Mouse (Mus musculus) forebrain, embryonic 13.5 days (tissue): ENCODE data around the gene Pex6. TPM values are rescaled to one million over a fixed set of nuclear protein-coding genes. Genes with fewer than 3 reads are reported as not detected.
A peak's percentile ranks its signal among the peaks of the same experiment; 100 is the strongest.

ENCODE experiments used
- ATAC-seq: fragments of 200-750 bp; cut with Nextera tagmentation; 2 replicates; pipeline ENCODE4 v1.8.0; 2017
- H3K27ac ChIP-seq: fragments of 300-500 bp; sonication (generic); 2 replicates; pipeline ENCODE4 v1.5.1; 2015; ENCODE audit warnings: inconsistent platforms, mild to moderate bottlenecking, moderate library complexity
- H3K27me3 ChIP-seq: fragments of 300-500 bp; sonication (generic); 2 replicates; pipeline ENCODE4 v1.6.1; 2015; ENCODE audit warnings: mild to moderate bottlenecking, inconsistent platforms
- H3K36me3 ChIP-seq: fragments of 300-500 bp; sonication (generic); 2 replicates; pipeline ENCODE4 v1.6.1; 2015; ENCODE audit warnings: mild to moderate bottlenecking, inconsistent platforms; ENCODE audit not compliant: poor library complexity, severe bottlenecking
- H3K4me1 ChIP-seq: fragments of 300-500 bp; sonication (generic); 2 replicates; pipeline ENCODE4 v1.6.1; 2015; ENCODE audit warnings: inconsistent platforms
- H3K4me2 ChIP-seq: fragments of 300-500 bp; sonication (generic); 2 replicates; pipeline ENCODE4 v1.6.1; 2015; ENCODE audit warnings: inconsistent platforms, mild to moderate bottlenecking, moderate library complexity
- H3K4me3 ChIP-seq: fragments of 300-500 bp; sonication (generic); 2 replicates; pipeline ENCODE4 v1.5.1; 2015; ENCODE audit warnings: mild to moderate bottlenecking, inconsistent platforms
- H3K9ac ChIP-seq: fragments of 300-500 bp; sonication (generic); 2 replicates; pipeline ENCODE4 v1.6.1; 2015; ENCODE audit warnings: mild to moderate bottlenecking, inconsistent platforms
- H3K9me3 ChIP-seq: fragments of 300-500 bp; sonication (generic); replicated peaks from 2 replicates; pipeline ENCODE4 v1.6.1; 2016; ENCODE audit warnings: inconsistent platforms
- WGBS: fragments of 180-500 bp; shearing (Covaris S2); methylation state at CpG from one replicate; pipeline ENCODE4 v1.1.7; 2015; 5-methylcytosine and 5-hydroxymethylcytosine counted together
- polyA plus RNA-seq: library from polyadenylated mRNA; unstranded; fragments of >200 nt; fragmentation: Nextera tagmentation; extraction: Ambion mirVana; gene quantifications from 2 replicates; pipeline ENCODE4 v1.2.1, GENCODE M21; 2015

Gene Pex6
- polyA plus RNA-seq, 1 experiment from 2014 or later = 18.9 TPM

DNA sequence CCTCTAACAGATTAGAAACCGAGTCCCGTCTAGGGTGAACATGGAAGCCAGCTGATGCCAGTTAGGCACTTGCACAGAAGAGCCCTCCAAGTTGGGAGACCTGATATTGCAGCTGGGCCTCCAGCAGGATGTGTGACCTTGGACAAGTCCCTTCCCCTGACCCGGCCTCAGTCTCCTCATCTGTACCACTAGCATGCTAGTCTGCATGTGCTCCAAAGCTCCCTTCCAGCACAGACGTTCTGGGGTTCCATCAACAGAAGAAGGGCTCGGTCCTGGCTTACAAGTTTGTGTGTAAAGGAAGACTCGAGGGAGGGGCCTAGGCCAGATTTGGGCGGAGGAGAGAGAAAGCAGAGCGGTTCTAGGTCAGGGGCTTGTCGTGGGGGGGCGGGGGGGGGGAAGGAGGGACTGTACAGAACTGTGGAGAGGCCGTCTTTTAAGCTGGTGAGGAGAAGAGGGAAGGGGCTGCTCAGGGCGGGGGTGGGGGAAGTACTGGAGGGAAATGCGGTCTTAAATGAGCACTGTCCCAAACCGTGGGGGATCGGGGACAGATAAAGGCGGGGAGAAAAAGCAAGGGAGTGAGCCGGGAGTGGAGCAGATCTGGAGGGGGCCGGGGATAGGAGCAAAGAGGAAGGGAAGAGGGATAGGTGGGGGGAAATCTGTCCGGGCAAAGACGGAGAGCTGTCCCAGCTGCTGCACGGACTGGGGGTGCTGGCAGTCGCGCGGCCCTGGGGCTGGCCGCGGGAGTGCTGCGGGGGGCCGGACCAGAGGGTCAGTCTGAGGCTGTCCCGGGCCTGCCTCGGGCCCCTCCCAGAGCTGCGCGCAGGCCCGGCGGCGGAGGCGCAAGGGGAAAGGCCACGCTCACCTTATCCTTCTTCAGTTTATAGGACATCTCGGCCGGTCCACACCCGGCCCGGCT lies 7.0 kb upstream of the Pex6 start:
- peak overlapping the region; percentile 94 for H3K4me3 ChIP-seq
- peaks cover 36% of the 10 kb centered on the region for H3K4me1 ChIP-seq
- peak overlapping the region; percentile 88 for H3K27ac ChIP-seq
- H3K27me3 ChIP-seq = no peaks in the 10 kb centered on the region
- peak overlapping the region; percentile 97 for H3K9ac ChIP-seq
- 4% methylated on average over 37 of the region's 41 CpGs for WGBS
- no peak; the same call in none of the 2 replicates for ATAC-seq
- H3K4me2 ChIP-seq = peak overlapping the region; percentile 69
- no peaks in the 10 kb centered on the region for H3K9me3 ChIP-seq
- H3K36me3 ChIP-seq = peaks cover 10% of the 10 kb centered on the region

DNA sequence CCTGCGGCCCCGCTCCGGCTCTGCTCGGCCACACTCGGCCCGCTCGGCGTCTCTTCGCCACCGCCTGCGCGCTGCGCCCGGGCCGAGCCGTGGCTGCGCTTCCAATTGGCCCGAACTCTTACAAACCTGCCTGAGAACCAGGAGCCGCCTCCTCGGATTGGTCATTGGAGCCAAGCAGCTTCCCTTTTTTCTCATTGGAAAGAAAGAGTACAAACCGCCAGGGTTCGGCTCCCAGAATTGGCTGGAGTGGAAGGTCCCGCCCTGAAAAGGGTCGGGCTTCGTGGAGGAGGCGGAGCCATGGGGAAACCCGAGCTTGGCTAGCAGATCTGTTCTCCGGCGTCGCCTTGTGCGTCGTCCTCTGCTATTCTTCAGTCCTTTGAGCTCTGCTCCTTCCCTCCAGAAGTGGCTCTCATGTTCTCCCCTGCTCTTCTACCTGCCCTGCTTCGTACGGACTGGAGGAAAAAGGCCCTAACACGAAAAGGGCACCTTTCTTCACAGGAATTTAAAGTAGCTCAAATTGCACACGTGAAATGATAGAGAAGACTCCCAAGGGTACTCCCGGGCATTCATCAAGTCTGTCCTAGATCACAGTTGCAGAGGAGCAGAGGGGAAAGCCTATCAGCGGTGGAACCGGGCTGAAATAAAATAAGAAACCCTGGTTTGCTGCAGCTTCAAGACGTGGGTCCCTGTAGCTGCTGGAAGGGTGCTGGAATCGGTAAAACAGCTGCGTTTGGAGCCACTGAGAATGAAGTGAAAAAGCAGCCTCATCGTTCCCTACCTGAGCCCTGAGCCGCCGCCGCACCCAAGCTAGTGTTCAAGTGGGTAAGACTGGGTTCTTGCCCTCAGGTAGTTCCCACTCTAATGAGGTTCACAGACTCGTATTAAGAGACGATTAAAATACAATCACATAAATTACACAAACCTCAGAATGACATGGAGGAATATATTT lies 6.1 kb upstream of the Pex6 start, which contains the start of gene Ppp2r5d:
Gene Ppp2r5d (minus strand): TSS at position 225 of the 949 bp plus-strand sequence.
- WGBS = 2% methylated on average over 48 of the region's 48 CpGs
- peak within 1 kb of the TSS; percentile 94 for H3K4me3 ChIP-seq
- H3K27ac ChIP-seq = peak within 1 kb of the TSS; percentile 88
- peaks cover 36% of the 10 kb centered on the region for H3K4me1 ChIP-seq
- H3K9me3 ChIP-seq = no peaks in the 10 kb centered on the region
- H3K4me2 ChIP-seq = peak within 1 kb of the TSS; percentile 69
- H3K27me3 ChIP-seq = no peaks in the 10 kb centered on the region
- peak within 1 kb of the TSS; percentile 97 for H3K9ac ChIP-seq
- H3K36me3 ChIP-seq = 0 out of 2 replicates have a peak, but pooled peaks cover 4% of the 10 kb centered on the region
- peak; percentile 97 for ATAC-seq

DNA sequence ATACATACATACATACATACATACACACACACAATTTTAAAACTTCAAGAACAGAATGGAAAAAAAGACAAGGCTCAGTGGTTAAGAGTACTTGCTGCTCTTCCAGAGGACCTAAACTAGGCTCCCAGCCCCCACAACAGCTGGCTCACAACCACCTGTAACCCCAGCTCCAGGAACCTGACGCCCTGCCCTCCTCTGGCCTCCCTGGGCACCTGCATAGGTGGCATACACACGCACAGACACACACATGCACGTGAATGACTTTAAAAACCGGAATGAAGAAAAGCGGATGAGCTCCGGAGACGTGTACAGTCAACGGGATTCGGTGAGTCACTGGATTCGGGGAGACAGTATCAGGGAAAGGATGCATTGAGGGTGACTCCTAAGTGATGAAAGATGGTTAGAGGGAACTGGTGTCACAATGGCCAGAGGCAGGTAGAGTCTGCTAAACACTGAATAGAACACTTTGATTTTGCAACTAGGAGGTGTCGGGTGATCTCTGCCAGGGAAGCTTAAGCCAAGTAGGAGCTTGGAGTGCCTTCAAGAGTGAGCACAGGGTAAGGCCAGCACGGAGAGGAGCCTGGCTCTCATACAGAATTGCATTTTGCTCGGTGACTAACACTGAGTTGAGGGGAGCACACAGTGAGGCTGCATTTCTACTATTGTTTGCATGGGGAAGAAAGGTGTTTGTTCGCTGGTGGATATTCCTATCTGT lies 4.7 kb upstream of the Pex6 start:
- no peak overlapping the region for H3K4me2 ChIP-seq
- ATAC-seq = no peak

DNA sequence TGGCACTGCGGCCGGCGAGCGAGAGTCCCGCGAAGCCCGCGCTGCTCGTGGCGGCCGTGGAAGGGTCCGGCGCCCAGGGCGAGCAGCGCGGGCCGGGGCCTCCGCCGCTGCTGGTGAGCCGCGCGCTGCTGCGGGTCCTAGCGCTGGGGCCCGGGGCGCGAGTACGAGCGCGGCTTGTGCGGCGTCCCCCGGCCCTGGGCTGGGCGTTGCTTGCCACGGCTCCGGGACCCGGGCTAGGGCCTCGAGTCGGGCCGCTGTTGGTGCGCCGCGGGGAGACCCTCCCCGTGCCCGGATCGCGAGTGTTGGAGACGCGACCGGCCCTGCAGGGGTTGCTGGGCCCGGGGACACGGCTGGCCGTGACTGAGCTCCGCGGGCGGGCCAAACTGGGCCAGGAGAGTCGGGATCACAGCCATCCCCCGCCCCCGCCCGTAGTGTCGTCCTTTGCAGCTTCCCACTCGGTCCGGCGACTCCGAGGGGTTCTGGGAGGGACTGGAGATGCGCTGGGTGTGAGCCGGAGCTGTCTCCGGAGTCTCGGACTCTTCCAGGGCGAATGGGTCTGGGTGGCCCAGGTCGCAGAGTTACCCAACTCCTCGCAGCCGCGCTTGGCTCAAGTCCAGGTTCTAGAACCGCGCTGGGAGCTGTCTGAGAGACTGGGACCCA lies 479 bp downstream of the Pex6 start:
- H3K4me2 ChIP-seq = peak overlapping the region; percentile 97
- peaks cover 36% of the 10 kb centered on the region for H3K36me3 ChIP-seq
- H3K27ac ChIP-seq = peak overlapping the region; percentile 55
- peak overlapping the region; percentile 91 for H3K9ac ChIP-seq
- H3K4me1 ChIP-seq = peaks cover 23% of the 10 kb centered on the region
- H3K27me3 ChIP-seq = no peaks in the 10 kb centered on the region
- WGBS = under 1% methylated on average over 76 of the region's 76 CpGs
- H3K9me3 ChIP-seq = no peaks in the 10 kb centered on the region
- ATAC-seq = no peak; the same call in 1 of the 2 replicates
- peak overlapping the region; percentile 91 for H3K4me3 ChIP-seq

More for the DNA sequence above, 4.7 kb upstream of the Pex6 start:
- Histone ChIP-seq H3K36me3 (0 out of 2 replicates have a peak, but pooled peaks cover 1% of the 10 kb centered on the region), H3K9me3 (no peaks in the 10 kb centered on the region), H3K27me3 (no peaks in the 10 kb centered on the region), H3K4me1 (peaks cover 35% of the 10 kb centered on the region), H3K4me3 (no peak overlapping the region), H3K27ac (no peak overlapping the region), H3K9ac (no peak overlapping the region)
- WGBS = 93% methylated on average over 14 of the region's 14 CpGs

DNA sequence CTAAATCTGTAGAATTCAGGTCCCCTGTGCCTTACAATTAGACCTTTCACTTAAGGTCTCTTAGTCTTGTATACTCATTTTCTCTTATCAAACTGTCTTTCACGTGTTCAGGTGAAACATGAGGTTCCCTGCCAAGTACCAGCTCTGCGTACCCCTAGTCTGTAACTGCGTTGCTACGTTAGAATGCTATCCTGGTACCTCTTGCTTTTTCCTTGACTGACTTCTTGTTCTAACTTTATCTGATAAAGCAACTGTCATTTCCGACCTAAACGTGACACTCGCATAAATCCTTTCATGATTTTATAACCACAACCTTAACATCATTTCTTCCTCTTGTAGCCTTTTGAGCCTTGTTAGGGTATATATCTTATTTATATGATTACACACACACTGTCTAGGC lies 1.2 kb downstream of the Pex6 start:
- no peaks in the 10 kb centered on the region for H3K9me3 ChIP-seq
- WGBS = 75% methylated on average over 7 of the region's 7 CpGs
- no peak for ATAC-seq
- peak overlapping the region; percentile 91 for H3K4me3 ChIP-seq
- H3K9ac ChIP-seq = peak overlapping the region; percentile 91
- H3K4me2 ChIP-seq = peak overlapping the region; percentile 97
- H3K27me3 ChIP-seq = no peaks in the 10 kb centered on the region
- H3K27ac ChIP-seq = no peak overlapping the region
- peaks cover 41% of the 10 kb centered on the region for H3K36me3 ChIP-seq
- H3K4me1 ChIP-seq = peaks cover 23% of the 10 kb centered on the region

DNA sequence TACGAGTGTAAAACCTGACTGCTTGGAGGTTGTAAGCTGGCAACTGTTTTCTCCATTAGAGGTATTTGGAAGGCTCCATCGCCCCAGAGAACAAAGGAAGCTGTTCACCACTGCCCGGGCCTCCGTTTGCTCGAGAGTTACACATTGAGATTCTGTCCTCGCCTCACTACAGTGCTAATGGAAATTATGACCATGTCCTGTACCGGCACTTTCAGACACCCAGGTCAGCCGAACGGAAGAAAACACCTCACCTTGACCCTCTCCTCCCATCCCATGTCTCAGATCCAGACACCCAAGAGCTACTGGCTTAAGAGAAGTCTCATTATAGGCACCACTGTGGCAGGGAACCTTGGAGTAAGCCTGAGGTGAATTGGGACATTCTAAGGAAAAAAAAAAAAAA lies 2.6 kb downstream of the Pex6 start:
- Histone ChIP-seq H3K4me2 (no peak overlapping the region), H3K9ac (no peak overlapping the region), H3K4me1 (peaks cover 23% of the 10 kb centered on the region), H3K36me3 (peaks cover 41% of the 10 kb centered on the region), H3K27me3 (no peaks in the 10 kb centered on the region), H3K27ac (no peak overlapping the region), H3K4me3 (no peak overlapping the region), H3K9me3 (no peaks in the 10 kb centered on the region)
- no peak for ATAC-seq
- WGBS = 91% methylated on average over 9 of the region's 9 CpGs

DNA sequence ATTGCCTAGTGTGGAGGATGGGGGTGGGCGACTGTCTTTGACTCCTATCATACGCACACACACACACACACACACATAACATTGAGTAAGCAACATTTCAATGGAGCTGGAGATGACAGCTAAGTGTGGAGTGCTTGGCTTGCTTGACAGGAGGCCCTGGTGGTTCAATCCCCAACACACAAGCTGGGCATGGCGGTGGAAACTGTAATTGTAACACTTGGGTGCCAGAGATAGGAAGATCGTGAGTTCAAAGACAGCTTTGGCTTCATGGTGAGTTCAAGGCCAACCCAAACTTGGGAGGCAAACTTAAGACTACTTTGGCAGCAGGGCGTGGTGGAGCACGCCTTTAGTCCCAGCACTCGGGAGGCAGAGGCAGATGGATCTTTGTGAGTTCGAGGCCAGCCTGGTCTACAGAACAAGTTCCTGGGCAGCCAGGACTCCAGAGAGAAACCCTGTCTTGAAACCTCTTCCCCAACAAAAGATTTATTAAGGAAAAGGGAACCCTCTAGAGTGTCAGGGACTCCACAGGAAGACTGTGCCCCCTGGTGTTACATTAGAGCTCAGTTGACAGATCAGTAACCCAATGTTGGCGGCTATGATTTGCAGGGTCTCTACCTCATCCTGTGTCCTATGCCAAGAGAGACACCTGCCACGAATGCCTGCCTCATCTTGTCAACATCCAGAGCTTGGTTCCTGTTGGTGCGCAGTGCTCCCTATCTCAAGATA lies 3.7 kb downstream of the Pex6 start:
- no peaks in the 10 kb centered on the region for H3K9me3 ChIP-seq
- 95% methylated on average over 11 of the region's 11 CpGs for WGBS
- ATAC-seq = no peak

DNA sequence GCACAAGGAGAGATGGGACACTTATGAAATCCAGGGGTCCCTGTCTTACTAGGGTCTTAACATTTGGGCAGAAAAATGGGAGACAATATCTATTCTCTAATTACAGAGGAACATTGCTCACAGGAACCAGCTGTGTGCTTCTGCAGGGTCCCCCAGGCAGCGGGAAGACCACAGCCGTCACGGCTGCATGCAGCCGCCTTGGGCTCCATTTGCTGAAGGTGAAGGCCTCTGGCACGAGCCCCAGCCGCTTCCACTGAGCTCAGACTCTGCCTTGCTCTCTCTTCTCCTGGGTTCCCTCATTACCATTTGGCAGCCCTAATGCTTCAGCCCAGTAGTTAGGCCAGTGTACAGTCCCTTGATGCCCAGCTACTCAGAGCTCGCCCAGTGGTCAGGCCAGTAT lies 9.8 kb downstream of the Pex6 start:
- 88% methylated on average over 7 of the region's 7 CpGs for WGBS
- no peak for ATAC-seq
- H3K27ac ChIP-seq = no peak overlapping the region
- no peaks in the 10 kb centered on the region for H3K4me1 ChIP-seq
- H3K4me2 ChIP-seq = no peak overlapping the region
- no peaks in the 10 kb centered on the region for H3K9me3 ChIP-seq
- H3K36me3 ChIP-seq = peaks cover 59% of the 10 kb centered on the region
- no peaks in the 10 kb centered on the region for H3K27me3 ChIP-seq
- H3K9ac ChIP-seq = peak overlapping the region; percentile 10; the same call in 1 of the 2 replicates
- H3K4me3 ChIP-seq = no peak overlapping the region

More for the DNA sequence above, 3.7 kb downstream of the Pex6 start:
- no peak overlapping the region for H3K27ac ChIP-seq
- H3K4me2 ChIP-seq = no peak overlapping the region
- H3K4me3 ChIP-seq = no peak overlapping the region
- H3K36me3 ChIP-seq = peaks cover 41% of the 10 kb centered on the region
- H3K9ac ChIP-seq = no peak overlapping the region
- no peaks in the 10 kb centered on the region for H3K27me3 ChIP-seq
- peaks cover 23% of the 10 kb centered on the region for H3K4me1 ChIP-seq

DNA sequence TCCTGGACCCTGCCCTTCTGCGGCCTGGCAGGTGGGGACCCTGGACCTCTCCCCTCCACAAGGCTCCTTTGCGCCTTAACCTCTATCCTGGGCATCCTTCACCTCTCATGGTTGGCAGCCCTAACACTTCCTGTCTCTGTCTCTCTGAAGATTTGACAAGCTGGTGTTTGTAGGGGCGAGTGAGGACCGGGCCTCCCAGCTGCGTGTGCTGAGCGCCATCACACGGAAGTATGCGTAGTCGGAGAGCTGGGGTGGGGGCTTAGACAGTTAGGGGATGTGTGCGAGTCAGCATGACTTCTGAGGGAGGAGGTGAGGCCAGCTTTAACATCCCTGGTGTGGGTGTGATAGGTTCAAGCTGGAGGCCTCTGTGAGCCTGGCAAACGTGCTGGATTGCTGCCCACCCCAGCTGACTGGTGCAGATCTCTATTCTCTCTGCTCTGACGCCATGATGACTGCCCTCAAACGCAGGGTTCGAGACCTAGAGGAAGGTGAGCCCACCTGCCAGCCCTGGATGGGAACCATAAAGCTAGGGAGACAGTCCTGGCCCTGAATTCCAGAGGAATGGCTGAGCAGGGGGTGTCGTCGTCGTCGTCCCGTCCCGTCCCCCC lies 13.3 kb downstream of the Pex6 start:
- WGBS = 81% methylated on average over 20 of the region's 20 CpGs
- H3K4me3 ChIP-seq = no peak overlapping the region
- peaks cover 48% of the 10 kb centered on the region for H3K36me3 ChIP-seq
- no peak for ATAC-seq
- H3K4me2 ChIP-seq = no peak overlapping the region
- H3K9me3 ChIP-seq = no peaks in the 10 kb centered on the region
- peaks cover 14% of the 10 kb centered on the region for H3K27me3 ChIP-seq
- no peak overlapping the region for H3K27ac ChIP-seq
- no peaks in the 10 kb centered on the region for H3K4me1 ChIP-seq
- no peak overlapping the region for H3K9ac ChIP-seq

DNA sequence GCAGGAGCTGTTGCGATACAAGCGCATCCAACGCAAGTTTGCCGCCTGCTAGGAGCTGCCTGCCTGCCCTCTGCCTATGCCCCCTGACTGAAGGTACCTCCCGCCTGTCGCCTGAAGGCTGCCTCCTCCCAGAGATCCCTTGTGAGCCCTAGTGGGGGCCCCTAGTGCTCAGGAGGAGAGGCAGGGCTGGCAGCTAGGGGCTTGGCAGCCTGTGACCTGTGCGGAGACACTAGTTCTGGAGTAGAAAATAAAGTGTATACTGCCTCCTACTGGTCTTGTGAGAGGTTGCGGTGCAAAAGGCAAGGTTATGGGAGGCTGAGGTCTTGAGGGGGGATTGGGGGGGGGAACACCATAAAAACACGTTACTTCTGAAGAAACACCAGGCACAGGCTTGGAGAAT lies 14.0 kb downstream of the Pex6 start:
- Histone ChIP-seq H3K4me3 (no peak overlapping the region), H3K4me2 (no peak overlapping the region), H3K9me3 (no peaks in the 10 kb centered on the region), H3K9ac (no peak overlapping the region; the same call in 1 of the 2 replicates), H3K36me3 (peaks cover 47% of the 10 kb centered on the region), H3K27me3 (peaks cover 15% of the 10 kb centered on the region), H3K27ac (no peak overlapping the region), H3K4me1 (no peaks in the 10 kb centered on the region)
- peak; percentile 20; the same call in 1 of the 2 replicates for ATAC-seq
- WGBS = 45% methylated on average over 9 of the region's 9 CpGs
